Mouse (Mus musculus): ENCODE measurements around the gene Glt28d2. TPM values are rescaled to one million over a fixed set of nuclear protein-coding genes. Genes with fewer than 3 reads are reported as not detected.
A peak's percentile ranks its signal among the peaks of the same experiment; 100 is the strongest.
"Not testable (repeated sequence)": the region's sequence is repeated elsewhere in the genome, so short reads cannot be mapped to it uniquely, and the experiment has no call there.

Glt28d2 gene
- polyA plus RNA-seq (2015; fragmentation: Nextera tagmentation; extraction: Ambion mirVana), result 1.6 and 1.7 TPM in 2 replicates

DNA sequence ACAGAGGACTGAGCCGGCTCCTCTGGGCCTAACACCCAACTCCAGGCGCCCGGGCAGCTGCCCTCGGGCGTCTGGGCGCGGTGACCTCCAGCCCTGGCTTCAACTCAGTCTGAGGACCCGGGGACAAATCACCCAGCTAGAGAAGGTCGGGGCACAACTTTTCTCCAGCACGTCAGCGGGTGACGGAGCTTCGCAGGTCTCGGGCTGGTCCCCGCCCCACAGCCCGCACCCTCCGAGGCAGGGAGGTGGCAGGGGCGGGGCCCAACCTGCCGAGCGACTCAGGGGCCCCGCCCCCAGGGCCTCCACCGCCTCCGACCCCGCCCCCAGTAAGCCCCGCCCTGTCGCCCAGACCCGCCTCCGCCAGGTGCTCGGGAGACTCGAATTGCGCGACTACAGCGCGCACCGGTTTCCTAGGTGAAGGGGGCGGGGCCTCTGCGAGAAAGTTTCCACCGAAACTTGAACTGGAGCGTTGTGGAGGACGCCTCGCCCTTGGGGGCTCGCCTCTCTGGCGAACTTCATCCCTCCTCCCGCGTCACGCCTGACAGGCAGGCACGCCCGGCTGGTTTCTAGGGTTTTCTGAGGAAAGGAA, at the start of gene Glt28d2, which contains the start of gene Gm37240:
Gene Glt28d2 (minus strand): TSS at position 278 of the 589 bp plus-strand sequence.
Gene Gm37240 (minus strand): TSS at position 280 of the 589 bp plus-strand sequence.
- peak; percentile 84 for DNase-seq (ENCODE audit: low spot score)

DNA sequence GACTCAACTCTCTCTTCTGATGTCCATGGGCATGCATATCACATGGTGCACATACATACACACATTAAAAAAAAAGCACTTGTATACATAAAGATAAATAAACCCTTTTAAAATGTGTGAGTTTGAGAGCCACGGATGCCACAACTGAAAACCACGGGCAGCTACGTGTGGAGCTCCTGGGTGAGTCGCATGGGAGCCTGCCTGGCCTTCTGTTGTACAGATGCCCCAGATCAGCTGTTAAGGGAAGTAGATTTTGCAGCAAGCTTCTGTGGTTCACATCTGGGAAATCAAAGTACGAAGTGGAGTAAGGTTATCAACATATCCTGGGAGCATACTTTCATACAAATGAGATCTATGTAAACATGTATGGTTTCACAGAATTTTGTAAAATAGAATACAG, 46.3 kb upstream of the Glt28d2 start:
- no peak for DNase-seq (ENCODE audit: low spot score)

DNA sequence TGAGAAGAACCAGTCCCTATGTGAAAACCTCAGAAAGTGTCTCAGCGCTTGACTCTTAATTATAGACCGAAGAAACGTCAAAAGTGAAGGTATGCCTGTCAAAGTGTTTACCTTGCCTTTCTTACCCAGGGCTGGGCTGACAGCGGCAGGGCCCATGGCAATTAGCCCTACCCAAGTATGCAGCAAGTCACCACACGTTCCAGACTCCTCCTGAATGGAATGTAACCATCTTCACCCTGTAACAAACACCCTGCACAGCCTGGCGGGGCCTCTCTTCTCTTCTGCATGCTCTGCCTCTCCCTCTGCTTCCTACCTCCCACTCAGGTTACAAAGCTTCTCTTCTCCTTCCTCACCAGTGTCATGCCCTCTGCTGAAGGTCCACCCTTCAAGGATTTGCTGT, 44.5 kb upstream of the Glt28d2 start:
- no peak for DNase-seq (ENCODE audit: low spot score)

DNA sequence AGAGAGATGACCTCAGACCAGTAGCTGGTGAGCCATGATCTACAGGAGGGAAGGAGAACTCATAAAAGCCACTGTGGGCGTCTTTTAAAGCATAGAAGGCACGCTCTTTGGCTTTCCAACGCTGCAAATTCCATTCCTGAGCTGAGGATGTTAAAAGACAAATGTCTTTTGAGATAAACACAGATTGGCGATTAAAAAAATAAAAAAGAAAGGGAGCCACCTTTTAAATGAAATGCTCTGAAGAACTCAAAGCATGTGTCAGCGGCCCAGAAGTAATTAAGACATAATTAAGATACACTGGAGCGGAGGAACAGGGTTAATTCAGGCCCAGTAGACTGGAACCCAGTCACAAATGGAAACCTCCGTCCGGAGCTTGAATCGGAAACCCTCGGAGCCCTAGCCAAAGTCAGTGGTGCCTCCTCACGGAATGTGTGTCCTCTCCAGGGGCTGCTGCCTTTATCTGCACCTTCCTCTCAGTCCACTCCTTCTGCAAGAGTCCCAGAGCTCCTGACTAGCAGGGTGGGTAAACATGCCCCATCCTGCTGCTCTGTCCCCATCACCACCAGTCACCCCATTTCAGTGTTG, 43.4 kb upstream of the Glt28d2 start:
- DNase-seq (ENCODE audit: low spot score), result no peak

DNA sequence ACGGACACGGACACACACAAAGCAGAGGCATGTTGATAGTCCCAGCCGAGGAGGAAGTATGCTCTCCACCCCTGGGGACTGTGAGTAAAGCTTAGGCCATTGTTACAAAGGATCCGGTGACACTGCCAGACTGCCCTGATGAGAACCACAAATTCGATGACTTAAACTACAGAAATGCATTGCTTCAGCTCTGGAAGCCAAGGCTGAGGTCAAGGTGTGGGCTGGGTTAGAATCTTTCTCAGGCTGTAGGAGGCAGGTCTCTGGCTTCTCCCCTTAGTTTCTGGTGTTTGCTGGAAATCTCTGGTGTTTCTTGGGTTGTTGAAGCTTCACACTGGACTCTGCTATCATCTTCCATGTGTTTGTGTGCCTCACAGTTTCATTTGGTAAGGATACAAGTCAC, 42.4 kb upstream of the Glt28d2 start:
- DNase-seq (ENCODE audit: low spot score), result no peak

DNA sequence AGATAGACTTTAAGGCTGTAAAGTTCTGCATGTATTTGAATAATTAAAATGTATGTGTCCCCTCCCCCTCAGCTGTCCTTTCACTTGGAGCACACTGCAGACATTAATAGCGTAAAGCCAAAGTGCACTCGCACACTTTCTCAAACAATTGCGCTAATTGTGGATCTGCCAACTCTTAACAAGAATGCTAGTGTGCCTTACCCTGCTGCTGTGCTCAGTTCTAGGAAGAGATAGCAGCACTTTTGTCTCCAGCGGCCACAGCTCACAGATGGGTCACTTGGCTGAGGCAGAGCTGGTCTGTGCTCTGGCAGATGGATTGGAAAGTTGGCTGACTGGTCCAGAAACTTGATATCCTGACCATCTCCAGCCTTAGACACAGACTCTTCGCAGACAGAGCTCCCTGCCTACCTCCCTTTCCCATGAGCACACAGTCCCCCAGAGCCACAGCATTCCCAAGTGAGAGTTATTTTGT, 40.9 kb upstream of the Glt28d2 start:
- DNase-seq (ENCODE audit: low spot score), result no peak

DNA sequence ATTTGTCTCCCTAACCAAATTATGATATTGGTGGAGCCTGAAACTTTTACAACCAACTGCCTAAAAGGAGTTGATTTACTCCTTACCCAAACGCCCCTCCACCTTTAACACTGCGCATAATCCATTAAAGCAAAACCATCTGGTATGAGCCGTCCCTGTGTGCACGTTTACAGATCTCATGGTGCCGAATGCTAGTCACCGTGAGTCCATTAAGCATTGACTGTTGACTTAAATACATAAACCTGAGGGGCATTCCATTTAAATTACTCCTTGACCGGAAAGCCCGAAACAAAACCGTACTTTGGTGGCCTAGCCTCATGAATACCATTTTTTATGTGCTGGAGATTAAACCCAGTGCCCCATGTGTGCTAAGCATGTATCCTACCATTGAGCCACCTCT, 40.0 kb upstream of the Glt28d2 start:
- DNase-seq (ENCODE audit: low spot score), result no peak

DNA sequence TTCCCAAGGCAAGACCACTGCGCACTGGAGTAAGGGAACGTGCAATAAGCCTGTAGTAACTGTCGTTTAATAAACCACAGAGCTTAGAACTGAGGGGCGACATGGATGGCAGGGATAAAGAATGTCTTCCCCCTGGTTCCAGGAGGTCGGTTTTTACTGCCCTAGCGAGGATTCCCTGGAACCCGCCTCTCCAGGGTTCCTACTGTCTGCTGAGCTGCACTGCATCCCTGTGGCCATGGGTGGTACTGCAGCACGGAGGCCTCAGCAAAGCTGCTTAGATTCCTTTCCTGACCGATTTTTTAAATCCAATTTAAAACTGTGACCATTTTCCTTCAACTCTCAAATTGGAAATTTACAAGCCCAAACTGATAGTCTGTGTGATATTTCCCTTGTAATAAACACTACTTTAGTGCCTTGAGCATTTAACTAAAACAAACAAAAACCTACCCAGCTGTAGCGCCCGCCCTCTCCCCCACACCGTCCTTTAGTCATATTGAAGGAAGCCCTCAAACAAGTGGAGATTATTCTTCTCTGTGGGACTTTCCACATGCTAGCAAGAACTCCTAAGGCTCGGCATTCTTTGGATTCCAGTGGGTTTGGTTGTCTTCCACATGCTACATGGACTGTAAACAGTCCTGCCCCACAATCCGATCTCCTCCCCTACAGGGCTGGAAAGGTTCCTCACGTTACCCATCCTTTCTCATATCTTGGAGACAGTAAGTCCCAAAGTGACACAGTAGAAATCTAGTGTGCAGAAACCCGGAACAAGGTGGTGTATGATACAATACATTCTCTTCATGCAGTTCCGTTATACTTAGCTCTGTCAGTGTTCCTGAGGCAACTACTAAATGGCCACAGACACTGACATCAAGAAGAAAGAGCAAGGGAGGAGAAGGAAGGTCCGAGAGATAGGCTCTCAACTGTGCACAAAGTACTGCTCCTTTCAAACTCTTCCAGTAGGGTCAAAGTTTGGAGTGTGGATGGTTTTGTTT, 36.9 kb upstream of the Glt28d2 start:
- peak; percentile 47 for DNase-seq (ENCODE audit: low spot score)

DNA sequence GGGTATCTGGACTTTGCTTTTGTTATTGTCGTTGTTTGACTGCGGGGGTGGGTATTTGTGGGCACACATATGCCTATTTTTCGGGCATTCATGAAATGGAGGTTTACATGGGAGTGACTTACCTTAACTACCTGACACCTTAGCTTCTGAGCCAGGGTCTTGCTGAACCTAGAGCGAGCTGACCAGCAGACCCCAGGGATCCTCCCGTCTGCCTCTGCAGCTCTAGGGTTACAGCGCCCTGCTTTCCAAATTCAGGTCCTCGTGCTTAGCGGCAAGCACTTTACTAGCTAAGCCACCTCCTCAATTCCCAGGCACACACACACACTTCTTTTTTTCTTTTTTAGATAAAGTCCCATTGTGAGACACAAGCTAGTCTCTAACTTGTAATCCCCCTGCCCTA, 36.0 kb upstream of the Glt28d2 start:
- no peak for DNase-seq (ENCODE audit: low spot score)

DNA sequence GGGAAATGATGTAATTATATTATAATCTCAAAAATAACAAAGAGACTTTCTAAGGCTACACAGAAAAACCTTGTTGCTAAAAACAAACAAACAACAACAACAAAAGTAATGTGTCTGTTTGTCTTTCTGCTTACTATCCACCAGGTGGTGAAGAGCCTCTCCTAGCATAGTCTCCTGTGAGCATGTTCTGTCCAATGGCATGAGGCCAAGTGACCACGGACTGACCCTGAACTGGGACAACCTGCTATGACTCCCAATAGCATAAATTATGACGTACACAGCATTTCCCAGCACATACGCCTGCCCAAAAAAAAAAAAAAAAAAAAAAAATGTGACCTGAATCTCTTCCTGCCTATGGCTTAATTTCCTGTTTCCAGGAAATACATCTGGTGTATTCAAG, 35.0 kb upstream of the Glt28d2 start:
- no peak for DNase-seq (ENCODE audit: low spot score)

DNA sequence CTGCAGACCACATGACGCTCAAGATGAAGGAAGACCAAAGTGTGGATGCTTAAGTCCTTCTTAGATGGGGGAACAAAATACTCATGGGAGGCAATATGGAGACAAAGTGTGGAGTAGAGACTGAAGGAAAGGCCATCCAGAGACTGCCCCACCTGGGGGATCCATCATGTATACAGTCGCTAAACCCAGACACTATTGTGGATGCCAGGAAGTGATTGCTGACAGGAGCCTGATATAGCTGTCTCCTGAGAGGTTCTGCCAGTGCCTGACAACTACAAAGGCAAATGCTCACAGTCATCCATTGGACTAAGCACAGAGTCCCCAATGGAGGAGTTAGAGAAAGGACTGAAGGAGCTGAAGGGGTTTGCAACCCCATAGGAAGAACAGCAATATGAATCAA, 33.4 kb upstream of the Glt28d2 start:
- DNase-seq (ENCODE audit: low spot score), result not testable (repeated sequence)

DNA sequence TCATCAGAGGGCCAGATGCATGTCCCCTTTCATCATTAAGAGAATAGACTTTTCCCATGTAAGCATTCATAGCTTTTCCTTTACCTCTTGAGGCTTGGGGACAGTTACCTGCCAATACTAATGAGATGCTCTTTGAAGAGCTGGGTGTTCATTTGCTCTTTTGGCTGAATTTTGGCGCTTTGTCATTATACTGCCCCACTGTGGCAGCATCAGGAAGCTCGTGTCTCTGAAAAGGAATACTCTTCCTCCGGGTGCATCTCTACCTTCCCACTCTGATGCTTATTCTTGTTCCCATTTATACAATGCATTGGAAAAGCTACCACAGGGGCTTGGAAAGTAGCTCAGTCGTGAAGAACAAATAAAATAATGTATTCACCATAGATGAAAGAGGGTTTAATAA, 30.3 kb upstream of the Glt28d2 start:
- no peak for DNase-seq (ENCODE audit: low spot score)

DNA sequence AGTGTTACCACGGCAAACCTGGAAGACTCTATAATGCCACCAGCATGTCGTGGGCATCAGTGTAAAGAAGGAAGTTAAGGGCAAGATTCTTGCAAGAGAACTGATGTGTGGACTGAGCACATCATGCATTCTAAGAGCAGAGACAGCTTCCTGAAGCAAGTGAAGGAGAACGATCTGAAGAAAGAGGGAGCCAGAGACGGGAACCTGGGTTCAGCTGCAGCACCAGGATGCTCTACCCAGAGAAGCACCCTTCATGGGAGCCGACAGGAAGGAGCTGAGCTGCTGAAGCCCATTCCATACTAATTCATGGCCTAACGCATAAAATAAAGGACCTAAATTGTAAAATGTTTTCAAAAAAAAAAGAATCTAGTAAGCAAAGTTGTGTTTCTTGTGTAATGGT, 27.5 kb upstream of the Glt28d2 start:
- no peak for DNase-seq (ENCODE audit: low spot score)

DNA sequence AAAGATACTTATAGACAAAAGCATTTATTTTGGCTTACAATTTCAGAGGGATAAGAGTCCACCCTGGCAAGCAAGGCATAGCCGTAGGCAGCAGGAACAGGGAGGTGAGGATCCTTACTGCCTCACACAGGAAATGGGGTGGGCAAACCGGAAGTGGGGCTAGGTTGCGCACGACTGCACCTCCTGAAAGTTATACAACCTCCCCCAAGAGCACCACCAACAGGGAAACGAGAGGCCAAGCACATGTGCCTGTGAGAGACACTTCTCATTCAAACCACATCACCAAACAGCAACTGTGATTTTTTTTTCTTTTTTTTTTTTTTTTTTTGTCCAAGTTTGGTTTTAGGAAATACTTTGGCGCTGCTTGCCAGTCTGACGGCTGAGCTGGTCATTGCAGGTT, 19.8 kb upstream of the Glt28d2 start:
- no peak for DNase-seq (ENCODE audit: low spot score)

DNA sequence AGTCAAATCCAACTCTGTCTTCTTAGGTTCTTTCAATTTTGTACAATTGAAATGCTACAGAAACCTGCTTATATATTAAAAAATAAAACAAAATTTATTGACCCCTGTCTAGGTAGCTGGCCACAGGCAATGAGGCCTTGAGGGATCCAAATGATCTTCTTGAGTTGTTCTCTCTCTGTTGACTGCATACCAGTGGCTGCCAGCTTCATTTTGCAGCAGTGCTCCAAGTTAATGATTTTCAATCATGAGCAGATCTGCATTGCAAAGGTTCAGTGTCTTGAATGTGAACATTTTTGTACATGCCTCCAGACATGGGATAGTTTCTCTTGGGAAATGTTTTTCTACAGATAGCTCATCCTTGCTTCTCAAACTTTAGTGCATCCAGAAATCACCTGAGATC, 17.1 kb upstream of the Glt28d2 start:
- DNase-seq (ENCODE audit: low spot score), result no peak

DNA sequence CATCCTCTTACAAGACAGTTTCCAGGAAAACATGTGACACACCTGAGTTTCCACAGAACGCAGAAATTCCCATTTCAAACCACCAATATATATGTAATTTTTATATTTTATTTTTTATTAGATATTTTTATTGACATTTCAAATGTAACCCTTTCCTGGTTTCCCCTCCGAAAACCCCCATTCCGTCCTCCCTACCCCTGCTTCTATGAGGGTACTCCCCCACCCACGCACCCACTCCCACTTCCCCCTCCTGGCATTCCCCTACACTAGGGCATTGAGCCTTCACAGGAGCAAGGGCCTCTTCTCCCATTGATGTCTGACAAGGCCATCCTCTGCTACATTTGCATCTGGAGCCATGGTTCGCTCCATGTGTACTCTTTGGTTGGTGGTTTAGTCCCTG, 7.7 kb upstream of the Glt28d2 start:
- DNase-seq (ENCODE audit: low spot score), result no peak

DNA sequence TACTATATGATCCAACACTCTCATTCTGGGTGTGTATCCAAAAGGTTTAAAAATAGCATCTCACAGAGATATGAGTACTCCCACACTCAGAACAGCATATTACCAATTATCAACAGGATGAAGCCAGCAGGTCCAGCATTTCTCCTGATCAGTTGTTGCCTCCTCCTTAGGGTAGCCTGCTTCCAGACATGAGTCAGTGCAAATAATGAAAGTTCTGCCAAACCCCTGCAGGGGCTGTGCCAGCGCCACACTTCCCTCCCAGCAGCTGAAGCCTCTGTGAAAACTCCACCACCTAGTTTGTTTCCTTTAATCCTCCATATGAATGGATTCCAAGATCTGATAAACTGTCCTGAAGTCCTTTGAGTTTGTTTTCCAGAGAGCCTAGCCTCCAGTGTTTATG, 4.3 kb upstream of the Glt28d2 start:
- DNase-seq (ENCODE audit: low spot score), result no peak

DNA sequence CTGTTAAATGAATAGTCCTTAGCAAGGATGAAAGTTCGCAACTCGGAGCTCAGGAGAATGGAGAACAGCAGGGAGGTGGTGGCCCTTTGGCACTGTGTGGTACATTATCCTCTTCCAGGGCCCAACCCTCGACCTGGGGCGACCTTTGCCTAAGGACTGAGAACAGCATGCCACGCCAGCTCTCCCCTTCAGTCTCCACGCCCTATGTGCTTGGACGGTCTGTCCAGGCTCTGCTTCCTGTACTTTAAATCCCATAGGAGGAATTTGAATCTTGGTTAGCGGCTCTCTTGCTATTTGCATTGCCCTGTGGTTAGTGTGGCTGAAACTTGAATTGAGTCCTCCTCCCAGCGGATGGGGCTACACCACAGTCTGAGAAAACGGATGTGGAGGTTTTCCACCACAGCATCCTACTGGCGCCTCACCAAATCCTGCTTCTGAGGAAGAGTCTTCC, 930 bp upstream of the Glt28d2 start:
- DNase-seq (ENCODE audit: low spot score), result peak; percentile 51

DNA sequence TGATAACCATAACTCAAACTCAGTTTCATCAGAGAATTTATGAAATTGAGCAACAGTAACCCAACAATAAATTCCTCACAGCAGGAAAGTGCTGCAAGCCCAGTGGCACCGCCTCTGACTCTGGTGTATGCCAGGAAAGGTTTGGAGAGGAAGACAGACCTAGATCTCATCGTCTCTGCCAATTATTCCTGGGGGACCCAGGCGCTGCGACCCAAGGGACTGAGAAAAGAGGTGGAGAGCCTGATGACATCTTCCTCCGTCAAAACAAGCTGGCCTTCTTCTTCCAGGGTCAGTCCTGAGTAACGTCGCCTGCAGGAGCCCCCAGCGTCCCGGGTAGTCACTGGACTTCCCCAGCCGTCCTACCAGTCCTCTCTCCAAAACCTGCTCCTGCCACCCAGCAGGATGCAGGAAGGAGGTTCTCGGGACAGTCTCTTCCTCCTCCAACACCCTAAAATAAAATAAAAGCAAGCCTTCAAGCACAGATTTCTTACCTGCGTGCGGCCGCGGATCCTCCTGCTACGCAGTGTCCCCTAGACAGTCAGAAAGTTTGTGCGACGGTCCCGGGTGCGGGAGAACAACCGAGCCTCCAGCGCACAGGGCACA, 579 bp downstream of the Glt28d2 start:
- DNase-seq (ENCODE audit: low spot score), result no peak

DNA sequence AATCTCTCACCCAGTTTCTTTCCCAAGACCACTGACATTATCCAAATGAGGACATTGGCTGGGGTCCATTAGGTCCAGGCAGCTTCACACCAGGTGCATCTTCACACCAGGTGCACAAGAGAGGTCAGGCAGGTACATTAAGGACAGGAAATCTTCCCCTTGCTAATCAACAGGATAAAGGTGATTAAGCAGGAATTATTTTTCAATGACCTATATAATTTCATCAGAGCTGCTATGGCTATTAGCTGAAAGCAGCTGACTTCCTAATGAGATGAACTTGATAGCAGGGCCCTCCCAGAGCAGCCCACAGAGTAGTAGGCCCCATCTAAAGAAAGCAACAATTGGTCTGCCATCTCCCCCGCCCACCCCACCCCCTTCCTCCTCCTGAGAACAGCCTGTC, 1.4 kb downstream of the Glt28d2 start:
- no peak for DNase-seq (ENCODE audit: low spot score)

DNA sequence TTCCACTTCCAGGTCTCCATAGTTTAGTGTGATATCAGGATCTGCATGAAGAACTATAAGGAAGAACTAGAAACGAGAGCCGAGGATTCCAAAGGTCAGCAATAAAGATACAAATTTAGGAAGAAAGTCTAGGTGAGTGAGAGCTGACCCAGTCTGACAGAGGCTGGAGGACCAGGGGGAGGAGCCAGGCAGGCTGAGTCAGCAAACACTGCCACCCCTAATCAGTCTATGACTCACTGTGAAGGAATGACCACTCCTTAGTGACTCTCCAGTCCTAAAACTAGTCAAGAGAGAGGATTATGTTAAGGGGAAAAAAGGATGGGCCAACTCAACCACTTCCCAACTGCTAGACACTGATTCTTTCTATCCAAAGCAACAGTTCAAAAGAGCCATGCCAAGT, 6.6 kb downstream of the Glt28d2 start:
- DNase-seq (ENCODE audit: low spot score), result no peak

DNA sequence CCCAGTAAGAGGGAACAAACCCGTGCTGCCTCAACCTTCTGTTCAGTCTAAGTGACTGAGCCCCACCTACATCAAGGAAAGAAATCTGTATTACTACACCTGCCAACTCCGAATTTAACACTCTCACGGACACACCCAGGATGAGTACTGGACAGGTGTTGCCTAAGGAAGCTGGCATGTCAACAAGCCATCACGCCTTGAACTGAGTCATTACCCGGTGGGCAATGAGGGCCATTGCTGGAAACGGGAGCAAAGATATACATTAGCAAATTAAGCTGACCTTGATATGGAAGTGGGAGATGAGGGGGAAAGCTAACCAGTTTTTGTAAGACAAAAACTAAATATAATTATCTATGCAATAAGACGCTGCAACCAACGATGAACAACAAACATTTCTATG, 7.2 kb downstream of the Glt28d2 start:
- no peak for DNase-seq (ENCODE audit: low spot score)

Measured in thymus, postnatal 0 days (tissue).